Mouse (Mus musculus): ENCODE measurements around the gene Kif24. TPM values are rescaled to one million over a fixed set of nuclear protein-coding genes. Genes with fewer than 3 reads are reported as not detected.
A peak's percentile ranks its signal among the peaks of the same experiment; 100 is the strongest.
"Not testable (repeated sequence)": the region's sequence is repeated elsewhere in the genome, so short reads cannot be mapped to it uniquely, and the experiment has no call there.

The Kif24 gene
- polyA plus RNA-seq, 1 experiment, result 1.2 TPM

DNA sequence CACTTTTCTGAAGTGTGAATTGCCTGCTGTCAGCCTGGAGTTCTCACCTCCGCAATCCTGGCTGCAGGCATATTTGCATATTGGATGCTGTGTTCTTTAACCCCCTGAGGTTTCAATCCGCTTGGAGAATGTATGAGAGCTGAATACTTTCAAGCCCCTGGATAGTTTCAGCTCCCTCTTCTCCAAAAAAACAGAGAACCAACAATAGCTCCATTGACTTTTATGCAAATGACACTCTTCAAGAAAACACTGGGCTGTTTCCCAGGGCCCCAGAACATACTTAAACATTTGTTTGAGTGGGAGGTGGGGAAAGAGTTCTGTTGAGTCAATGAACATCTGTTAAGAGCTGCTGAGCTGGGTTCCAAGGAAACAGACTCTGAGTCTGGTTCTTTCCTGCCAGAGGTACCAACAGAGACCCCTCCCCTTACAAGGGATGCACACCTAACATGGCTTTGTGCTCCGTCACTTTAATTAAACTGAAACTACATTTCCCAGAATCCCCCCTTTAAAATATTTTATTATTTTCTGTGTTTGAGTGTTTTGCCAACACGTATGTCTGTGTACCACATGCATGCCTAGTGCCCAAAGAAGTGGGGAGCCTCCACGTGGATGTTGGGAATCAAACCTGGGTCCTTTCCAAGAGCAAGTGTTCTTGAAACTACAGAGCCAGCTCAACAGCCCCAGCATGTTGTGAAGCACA, 6.1 kb upstream of the Kif24 start:
- Histone ChIP-seq H3K4me3 (replicated peaks) (no peak overlapping the region), H3K27me3 (replicated peaks) (no peaks in the 10 kb centered on the region), H3K36me3 (replicated peaks; ENCODE audit: low read length) (peaks cover 3% of the 10 kb centered on the region), H3K4me1 (peaks cover 22% of the 10 kb centered on the region), H3K9me3 (no peaks in the 10 kb centered on the region)
- no peak for TF ChIP-seq GATA1 (IDR thresholded peaks at IDR 0.05; ENCODE audit: borderline replicate concordance, low read length)
- no peak for TF ChIP-seq FLI1 (IDR thresholded peaks at IDR 0.05; ENCODE audit: low read length)

DNA sequence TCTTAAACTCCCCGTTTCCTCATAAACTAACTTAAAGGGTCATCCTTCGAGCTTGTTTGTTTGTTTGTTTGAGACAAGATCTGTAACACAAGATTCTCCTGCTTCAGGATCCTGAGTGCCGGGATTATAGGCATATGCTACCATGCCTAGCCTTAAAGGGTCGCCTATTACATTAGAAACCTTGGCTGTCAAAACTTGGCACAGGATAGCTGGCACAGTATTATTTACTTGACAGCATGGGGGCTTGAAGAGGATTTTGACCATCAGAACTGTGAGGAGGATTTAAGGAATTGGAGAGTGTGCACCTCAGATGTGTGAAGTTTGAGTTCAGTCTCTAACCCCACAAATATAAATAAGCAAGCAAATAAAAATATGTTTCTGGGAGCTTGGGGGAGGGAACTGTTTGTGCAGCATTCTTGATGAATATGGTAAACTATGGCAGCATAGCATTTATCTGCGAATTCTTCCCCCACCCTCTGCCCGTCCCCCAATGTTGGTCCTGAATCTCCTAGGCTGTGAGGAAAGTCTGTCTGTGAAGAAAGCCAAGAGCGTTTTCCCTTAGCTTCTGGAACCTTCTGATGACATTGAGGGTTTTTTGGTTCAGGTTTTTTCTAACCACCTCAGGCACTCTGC, 5.5 kb upstream of the Kif24 start:
- H3K27me3 ChIP-seq (replicated peaks), result no peaks in the 10 kb centered on the region
- no peak for TF ChIP-seq FLI1 (IDR thresholded peaks at IDR 0.05; ENCODE audit: low read length)
- TF ChIP-seq GATA1 (IDR thresholded peaks at IDR 0.05; ENCODE audit: borderline replicate concordance, low read length), result no peak
- peaks cover 3% of the 10 kb centered on the region for H3K36me3 ChIP-seq (replicated peaks; ENCODE audit: low read length)
- no peaks in the 10 kb centered on the region for H3K9me3 ChIP-seq
- no peak overlapping the region for H3K4me3 ChIP-seq (replicated peaks)
- H3K4me1 ChIP-seq, result peaks cover 27% of the 10 kb centered on the region

DNA sequence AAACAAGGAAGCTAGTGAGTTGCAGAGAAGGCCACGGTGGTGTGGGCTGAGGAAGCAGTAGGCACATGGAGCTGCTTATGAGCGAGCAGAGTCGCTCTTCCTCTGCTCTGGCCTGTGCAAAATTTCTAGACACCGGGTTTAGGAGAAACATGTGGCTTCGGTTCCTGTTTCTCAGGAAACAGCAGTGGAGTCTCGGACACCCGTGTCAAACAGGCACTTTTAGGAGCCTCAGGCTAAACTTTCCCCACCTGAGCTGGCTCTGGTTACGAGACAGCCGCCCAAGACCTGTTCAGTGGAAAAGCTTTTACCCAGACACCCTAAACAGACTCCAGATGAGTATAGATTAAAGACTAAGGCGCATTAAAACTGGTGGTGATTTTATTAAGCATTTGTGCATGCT, 4.5 kb upstream of the Kif24 start:
- TF ChIP-seq FLI1 (IDR thresholded peaks at IDR 0.05; ENCODE audit: low read length) (no peak), GATA1 (IDR thresholded peaks at IDR 0.05; ENCODE audit: borderline replicate concordance, low read length) (no peak)
- Histone ChIP-seq H3K4me1 (peaks cover 27% of the 10 kb centered on the region), H3K27me3 (replicated peaks) (no peaks in the 10 kb centered on the region), H3K9me3 (no peaks in the 10 kb centered on the region), H3K4me3 (replicated peaks) (no peak overlapping the region), H3K36me3 (replicated peaks; ENCODE audit: low read length) (peaks cover 3% of the 10 kb centered on the region)

DNA sequence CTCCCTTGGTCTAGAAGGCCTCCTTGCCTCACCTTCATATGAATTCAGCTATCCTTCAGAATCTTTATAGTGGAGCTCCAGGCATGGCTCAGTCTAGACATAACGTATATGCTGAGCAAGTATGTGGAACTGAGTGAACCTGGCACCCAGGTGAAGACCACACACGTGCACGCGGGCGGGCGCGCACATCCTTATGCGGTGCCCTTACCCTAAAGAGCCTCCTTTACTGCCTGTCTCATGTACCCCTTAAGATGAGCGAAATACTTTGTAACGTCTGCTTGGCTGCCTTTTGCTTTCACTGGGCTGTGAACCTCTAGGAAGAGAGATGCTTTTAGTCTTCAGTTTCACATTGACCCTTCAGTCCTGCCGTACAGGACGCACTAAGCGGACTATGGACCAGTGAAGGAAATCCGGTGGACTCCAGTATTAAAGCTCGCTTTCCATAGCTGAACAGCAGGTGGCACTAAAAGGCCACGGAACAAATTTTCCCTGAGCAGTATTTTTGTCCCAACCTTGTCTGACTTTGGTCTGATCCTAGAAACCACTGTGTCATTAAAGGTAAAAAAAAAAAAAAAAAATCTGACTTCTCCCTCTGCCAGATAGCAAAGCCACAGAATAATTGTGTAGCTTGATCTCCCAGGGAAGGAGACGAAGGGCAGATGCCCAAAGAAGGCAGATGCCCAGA, 3.9 kb upstream of the Kif24 start:
- peaks cover 27% of the 10 kb centered on the region for H3K4me1 ChIP-seq
- H3K36me3 ChIP-seq (replicated peaks; ENCODE audit: low read length), result peaks cover 3% of the 10 kb centered on the region
- H3K27me3 ChIP-seq (replicated peaks), result no peaks in the 10 kb centered on the region
- TF ChIP-seq FLI1 (IDR thresholded peaks at IDR 0.05; ENCODE audit: low read length), result no peak
- TF ChIP-seq GATA1 (IDR thresholded peaks at IDR 0.05; ENCODE audit: borderline replicate concordance, low read length), result no peak
- peak overlapping the region; percentile 29 for H3K4me3 ChIP-seq (replicated peaks)
- H3K9me3 ChIP-seq, result no peaks in the 10 kb centered on the region

DNA sequence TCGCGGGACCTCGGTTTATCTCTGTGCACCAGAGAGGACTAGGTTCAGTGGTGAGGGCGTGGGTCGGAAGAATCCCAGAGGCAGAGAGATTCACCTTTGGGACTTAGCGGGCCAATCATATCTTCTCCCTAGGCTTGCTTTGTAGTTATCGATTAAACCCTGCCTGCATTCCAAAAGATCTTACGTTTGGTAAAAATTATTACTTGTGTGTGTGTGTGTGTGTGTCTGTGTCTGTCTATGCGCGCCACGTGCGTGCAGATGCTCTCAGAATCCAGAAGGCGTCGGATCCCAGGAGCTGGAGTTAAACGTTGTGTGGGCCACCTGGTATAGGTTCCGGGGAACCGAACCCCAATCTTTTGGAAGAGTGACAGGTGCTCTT, 589 bp upstream of the Kif24 start:
- H3K4me3 ChIP-seq (replicated peaks), result peak overlapping the region; percentile 98
- peaks cover 40% of the 10 kb centered on the region for H3K4me1 ChIP-seq
- no peaks in the 10 kb centered on the region for H3K27me3 ChIP-seq (replicated peaks)
- no peak for TF ChIP-seq FLI1 (IDR thresholded peaks at IDR 0.05; ENCODE audit: low read length)
- TF ChIP-seq GATA1 (IDR thresholded peaks at IDR 0.05; ENCODE audit: borderline replicate concordance, low read length), result no peak
- no peaks in the 10 kb centered on the region for H3K9me3 ChIP-seq
- H3K36me3 ChIP-seq (replicated peaks; ENCODE audit: low read length), result peaks cover 15% of the 10 kb centered on the region

DNA sequence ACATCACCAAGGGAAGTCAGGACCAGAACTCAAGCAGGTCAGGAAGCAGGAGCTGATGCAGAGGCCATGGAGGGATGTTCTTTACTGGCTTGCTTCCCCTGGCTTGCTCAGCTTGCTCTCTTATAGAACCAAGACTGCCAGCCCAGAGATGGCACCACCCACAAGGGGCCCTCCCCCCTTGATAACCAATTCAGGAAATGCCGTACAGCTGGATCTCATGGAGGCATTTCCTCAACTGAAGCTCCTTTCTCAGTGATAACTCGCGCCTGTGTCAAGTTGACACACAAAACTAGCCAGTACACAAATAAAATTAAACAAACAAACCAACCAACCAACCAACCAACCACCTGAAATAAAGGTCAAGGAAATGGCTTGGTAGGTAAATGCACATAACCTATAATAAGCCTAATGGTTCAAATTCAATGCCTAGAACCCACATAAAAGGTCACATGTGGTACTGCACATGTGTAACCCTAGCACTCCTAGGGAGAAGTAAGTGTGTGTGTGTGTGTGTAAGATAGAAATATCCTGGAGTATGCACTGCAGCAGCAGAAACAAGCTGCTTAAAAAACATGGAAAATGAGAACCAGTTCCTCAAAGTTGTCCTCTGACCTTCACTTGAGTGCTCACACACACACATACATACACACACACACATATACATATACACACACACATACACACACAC, 1.5 kb downstream of the Kif24 start:
- not testable (repeated sequence) for H3K27me3 ChIP-seq (replicated peaks); H3K9me3 ChIP-seq
- peak overlapping the region; percentile 98 for H3K4me3 ChIP-seq (replicated peaks)
- peaks cover 29% of the 10 kb centered on the region for H3K4me1 ChIP-seq
- peaks cover 12% of the 10 kb centered on the region for H3K36me3 ChIP-seq (replicated peaks; ENCODE audit: low read length)

DNA sequence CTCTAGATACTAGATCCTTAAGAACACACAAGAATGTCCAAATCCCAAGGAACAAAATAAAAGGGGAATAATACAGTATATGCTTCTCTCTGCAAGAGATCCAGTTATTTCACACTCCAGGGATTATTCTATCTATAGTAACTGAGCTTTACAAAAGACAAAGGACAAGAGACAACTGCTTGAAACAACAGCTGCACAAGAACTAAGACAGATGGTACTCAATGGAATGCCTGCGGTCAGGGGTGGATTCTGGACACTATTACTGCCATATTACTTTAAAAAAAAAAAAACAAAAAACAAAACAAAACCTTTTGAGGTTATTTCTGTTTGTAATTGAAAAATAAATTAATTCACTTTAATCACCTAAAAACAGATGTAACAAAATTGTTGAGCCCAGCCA, 4.0 kb downstream of the Kif24 start:
- TF ChIP-seq GATA1 (IDR thresholded peaks at IDR 0.05; ENCODE audit: borderline replicate concordance, low read length) (no peak), FLI1 (IDR thresholded peaks at IDR 0.05; ENCODE audit: low read length) (no peak)
- peaks cover 16% of the 10 kb centered on the region for H3K4me1 ChIP-seq
- H3K27me3 ChIP-seq (replicated peaks), result no peaks in the 10 kb centered on the region
- no peak overlapping the region for H3K4me3 ChIP-seq (replicated peaks)
- H3K36me3 ChIP-seq (replicated peaks; ENCODE audit: low read length), result peaks cover 12% of the 10 kb centered on the region
- no peaks in the 10 kb centered on the region for H3K9me3 ChIP-seq

DNA sequence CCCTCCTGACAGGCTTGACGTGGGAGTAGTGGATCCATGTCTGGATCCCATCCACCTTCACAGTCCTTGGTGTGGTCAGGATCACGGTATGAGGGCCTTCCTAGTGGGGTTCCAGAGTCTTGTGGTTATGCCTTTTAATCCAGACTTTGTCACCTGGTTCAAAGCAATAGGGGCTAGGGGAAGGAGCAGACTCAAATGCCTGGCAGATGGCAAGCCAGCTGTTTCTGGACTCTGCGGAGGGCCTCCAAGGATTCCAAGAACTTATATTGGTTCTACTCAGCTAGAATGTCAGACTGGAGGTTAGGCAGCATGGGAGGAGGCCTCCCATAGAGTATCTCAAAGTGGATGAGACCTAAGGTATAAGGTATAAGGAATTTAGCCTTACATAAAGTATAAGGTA, 17.1 kb downstream of the Kif24 start:
- Histone ChIP-seq H3K27me3 (replicated peaks) (no peaks in the 10 kb centered on the region), H3K4me3 (replicated peaks) (no peak overlapping the region), H3K9me3 (no peaks in the 10 kb centered on the region), H3K36me3 (replicated peaks; ENCODE audit: low read length) (peaks cover 72% of the 10 kb centered on the region), H3K4me1 (no peaks in the 10 kb centered on the region; the same call in 1 of the 2 replicates)
- TF ChIP-seq GATA1 (IDR thresholded peaks at IDR 0.05; ENCODE audit: borderline replicate concordance, low read length), result no peak
- no peak for TF ChIP-seq FLI1 (IDR thresholded peaks at IDR 0.05; ENCODE audit: low read length)

DNA sequence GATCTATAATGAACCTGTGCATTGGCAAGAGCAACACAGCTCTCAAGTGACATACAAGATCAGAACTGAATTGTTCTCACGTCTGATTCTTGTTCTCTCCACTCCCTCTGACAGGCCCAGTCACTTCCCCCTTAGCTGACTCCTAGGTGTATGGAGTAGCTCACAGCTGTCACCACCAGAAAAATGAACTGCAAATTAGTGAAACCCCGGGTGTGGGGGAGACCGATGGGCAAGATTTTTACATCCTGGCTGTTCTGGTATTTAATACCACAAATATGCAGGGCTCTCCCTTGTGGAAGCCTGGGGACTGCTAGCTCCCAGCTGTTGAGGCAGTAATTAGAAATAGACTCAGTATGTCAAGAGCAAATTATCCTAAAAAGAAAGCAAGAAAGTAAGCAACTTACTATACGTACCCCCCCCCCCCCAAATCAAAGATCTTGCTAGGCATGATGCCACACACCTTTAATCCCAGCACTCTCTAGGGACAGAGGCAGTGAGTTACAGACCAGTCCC, 21.8 kb downstream of the Kif24 start:
- Histone ChIP-seq H3K27me3 (replicated peaks) (no peaks in the 10 kb centered on the region), H3K4me1 (peaks cover 5% of the 10 kb centered on the region; the same call in 1 of the 2 replicates), H3K4me3 (replicated peaks) (no peak overlapping the region), H3K9me3 (no peaks in the 10 kb centered on the region), H3K36me3 (replicated peaks; ENCODE audit: low read length) (peaks cover 57% of the 10 kb centered on the region)
- TF ChIP-seq FLI1 (IDR thresholded peaks at IDR 0.05; ENCODE audit: low read length), result no peak
- TF ChIP-seq GATA1 (IDR thresholded peaks at IDR 0.05; ENCODE audit: borderline replicate concordance, low read length), result no peak
